Mouse (Mus musculus): Measurements from ENCODE around the gene Zscan4-ps1. TPM values are rescaled to one million over a fixed set of nuclear protein-coding genes. Genes with fewer than 3 reads are reported as not detected.

The Zscan4-ps1 gene
- polyA plus RNA-seq (2014; fragmentation: Illumina TruSeq; extraction: RNeasy Lipid Tissue Mini Kit (QIAGEN cat#74804); ENCODE audit: insufficient read depth, low read depth, low replicate concordance), result not detected

DNA sequence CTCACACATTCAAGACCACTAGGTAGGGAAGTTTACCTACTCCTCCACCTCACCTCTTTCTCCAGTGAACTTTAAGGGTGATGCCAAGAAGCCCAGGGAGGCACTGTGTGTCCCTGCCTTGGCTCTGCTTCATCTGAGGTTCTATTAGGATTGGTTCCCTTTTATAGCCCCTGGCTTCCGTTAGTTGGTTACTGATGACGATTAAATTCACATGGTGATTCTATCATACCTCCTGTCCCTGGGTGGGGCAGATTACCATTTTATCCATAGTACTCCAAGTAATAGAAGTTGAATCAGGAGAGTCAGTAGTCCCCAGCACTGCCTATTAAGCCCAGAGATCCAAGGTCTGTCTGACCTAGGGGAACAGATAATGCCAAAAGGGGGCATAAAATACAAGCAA is at the start of gene Zscan4-ps1:
Zscan4-ps1 (minus strand) TSS at position 101 of the 400 bp plus-strand sequence.

Other genes starting within 250 kb of the Zscan4-ps1 start
- not detected for gene Zscan4b, start 164.6 kb downstream of the Zscan4-ps1 start, polyA plus RNA-seq (2014; fragmentation: Illumina TruSeq; extraction: RNeasy Lipid Tissue Mini Kit (QIAGEN cat#74804); ENCODE audit: insufficient read depth, low read depth, low replicate concordance)
- not detected for gene Zscan4c, start 63.9 kb downstream of the Zscan4-ps1 start, polyA plus RNA-seq (2014; fragmentation: Illumina TruSeq; extraction: RNeasy Lipid Tissue Mini Kit (QIAGEN cat#74804); ENCODE audit: insufficient read depth, low read depth, low replicate concordance)
- not detected for gene Zscan4d, start 96.5 kb upstream of the Zscan4-ps1 start, polyA plus RNA-seq (2014; fragmentation: Illumina TruSeq; extraction: RNeasy Lipid Tissue Mini Kit (QIAGEN cat#74804); ENCODE audit: insufficient read depth, low read depth, low replicate concordance)
- gene Zscan4e, start 241.0 kb upstream of the Zscan4-ps1 start, polyA plus RNA-seq (2014; fragmentation: Illumina TruSeq; extraction: RNeasy Lipid Tissue Mini Kit (QIAGEN cat#74804); ENCODE audit: insufficient read depth, low read depth, low replicate concordance), result not detected

All from lung, adult 10 weeks (tissue).